Mouse (Mus musculus) forebrain, embryonic 14.5 days (tissue): ENCODE measurements around the gene Cabp2. TPM values are rescaled to one million over a fixed set of nuclear protein-coding genes. Genes with fewer than 3 reads are reported as not detected.
"Not testable (repeated sequence)": the region's sequence is repeated elsewhere in the genome, so short reads cannot be mapped to it uniquely, and the experiment has no call there.

Experiments used
- ATAC-seq: fragments of 200-750 bp; cut with Nextera tagmentation; 2 replicates; pipeline ENCODE4 v1.8.0; 2017; ENCODE audit warnings: mild to moderate bottlenecking, moderate library complexity
- DNase-seq: peaks from one replicate; pipeline ENCODE4 v3.0.0-alpha.2; 2015; ENCODE audit warnings: low spot score
- H3K27ac ChIP-seq: fragments of 300-500 bp; sonication (generic); 2 replicates; pipeline ENCODE4 v1.5.1; 2014; ENCODE audit warnings: low read depth, mild to moderate bottlenecking, control low read depth, low read length, moderate library complexity
- H3K27me3 ChIP-seq: fragments of 300-500 bp; sonication (generic); replicated peaks from 2 replicates; pipeline ENCODE4 v1.6.1; 2014; ENCODE audit warnings: low read length, control low read depth, mixed read lengths; ENCODE audit not compliant: control insufficient read depth, insufficient read depth
- H3K36me3 ChIP-seq: fragments of 300-500 bp; sonication (generic); 2 replicates; pipeline ENCODE4 v1.6.1; 2014; ENCODE audit warnings: low read length, control low read depth; ENCODE audit not compliant: control insufficient read depth, insufficient read depth
- H3K4me1 ChIP-seq: fragments of 300-500 bp; sonication (generic); 2 replicates; pipeline ENCODE4 v1.6.1; 2014; ENCODE audit warnings: antibody characterized with exemption, low read length, control low read depth; ENCODE audit not compliant: control insufficient read depth, insufficient read depth
- H3K4me2 ChIP-seq: fragments of 300-500 bp; sonication (generic); 2 replicates; pipeline ENCODE4 v1.6.1; 2014; ENCODE audit warnings: mild to moderate bottlenecking, control low read depth, low read length
- H3K4me3 ChIP-seq: fragments of 300-500 bp; sonication (generic); 2 replicates; pipeline ENCODE4 v1.5.1; 2014; ENCODE audit warnings: low read depth, low read length, control low read depth
- H3K9ac ChIP-seq: fragments of 300-500 bp; sonication (generic); 2 replicates; pipeline ENCODE4 v1.6.1; 2014; ENCODE audit warnings: mild to moderate bottlenecking, low read length, control low read depth, moderate library complexity
- H3K9me3 ChIP-seq: fragments of 300-500 bp; sonication (generic); replicated peaks from 2 replicates; pipeline ENCODE4 v1.6.1; 2016; ENCODE audit warnings: low read length, control low read depth, mixed read lengths; ENCODE audit not compliant: control insufficient read depth
- WGBS: fragments of 180-500 bp; shearing (Covaris S2); extraction: QIAGEN DNeasy Blood & Tissue Kit; methylation state at CpG from one replicate; pipeline ENCODE4 v1.1.7; 2014; 5-methylcytosine and 5-hydroxymethylcytosine counted together
- polyA plus RNA-seq: library from polyadenylated mRNA; unstranded; fragments of >200 nt; fragmentation: Nextera tagmentation; extraction: Ambion mirVana; gene quantifications from 2 replicates; pipeline ENCODE4 v1.2.1, GENCODE M21; 2014

Cabp2 gene
- polyA plus RNA-seq, 1 experiment from 2014 or later = not detected

GRCm38 (mm10) chr19:4134354-4134753 lies 53.0 kb downstream of the Cabp2 start:
- H3K4me1 ChIP-seq = no peaks in the 10 kb centered on the region
- DNase-seq (no peak), ATAC-seq (no peak)
- no peaks in the 10 kb centered on the region for H3K9me3 ChIP-seq
- no peaks in the 10 kb centered on the region for H3K27me3 ChIP-seq
- H3K4me3 ChIP-seq = no peak overlapping the region
- WGBS = 87% methylated on average over 4 of the region's 4 CpGs
- H3K9ac ChIP-seq = no peak overlapping the region
- H3K4me2 ChIP-seq = no peak overlapping the region
- peaks cover 32% of the 10 kb centered on the region for H3K36me3 ChIP-seq
- H3K27ac ChIP-seq = no peak overlapping the region

GRCm38 (mm10) chr19:4135229-4135962 lies 54.0 kb downstream of the Cabp2 start:
- not testable (repeated sequence) for H3K9ac ChIP-seq, H3K4me3 ChIP-seq, H3K4me1 ChIP-seq, H3K9me3 ChIP-seq, ATAC-seq, H3K27ac ChIP-seq, DNase-seq, H3K27me3 ChIP-seq, H3K4me2 ChIP-seq
- WGBS = 82% methylated on average over 6 of the region's 6 CpGs
- peaks cover 23% of the 10 kb centered on the region for H3K36me3 ChIP-seq

DNA sequence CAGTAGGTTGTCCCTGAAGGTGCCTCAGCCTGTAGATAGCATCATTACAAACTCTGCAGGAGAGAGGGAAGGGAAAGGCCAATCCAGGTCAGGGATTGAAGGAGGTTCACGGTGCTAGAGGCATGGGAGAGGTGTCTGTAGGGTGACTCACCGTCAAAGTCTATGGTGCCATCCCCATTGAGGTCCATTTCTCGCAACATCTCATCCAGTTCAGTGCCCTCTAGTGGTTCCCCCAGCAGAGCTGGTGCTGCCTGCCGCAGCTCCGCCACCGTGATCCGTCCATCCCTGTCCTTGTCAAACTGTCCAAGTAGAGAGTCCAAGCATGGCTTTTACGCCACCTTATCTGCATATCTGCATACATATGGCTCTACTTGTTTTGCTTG lies 54.6 kb downstream of the Cabp2 start:
- H3K4me2 ChIP-seq, H3K27ac ChIP-seq, H3K9me3 ChIP-seq, DNase-seq, ATAC-seq, H3K9ac ChIP-seq, H3K27me3 ChIP-seq, H3K4me3 ChIP-seq, H3K4me1 ChIP-seq: not testable (repeated sequence)
- H3K36me3 ChIP-seq = peaks cover 23% of the 10 kb centered on the region
- WGBS = 20% methylated on average over 8 of the region's 8 CpGs

DNA sequence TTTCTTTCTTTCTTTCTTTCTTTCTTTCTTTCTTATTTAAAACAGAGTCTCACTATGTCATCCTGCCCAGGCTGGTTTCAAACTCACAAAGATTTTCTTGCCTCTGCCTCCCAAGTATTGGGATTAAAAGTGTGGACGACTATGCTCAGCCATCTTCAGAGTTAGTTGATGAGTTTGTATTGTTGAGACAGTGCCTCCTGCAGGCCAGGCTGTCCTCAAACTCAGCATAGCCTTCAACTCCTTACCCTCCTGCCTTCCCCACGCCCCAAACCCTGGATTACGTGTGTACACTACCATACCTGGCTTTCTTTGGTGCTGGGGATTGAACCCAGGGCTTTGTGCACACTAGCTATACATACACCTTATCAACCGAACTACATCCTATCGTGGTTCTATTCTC lies 55.1 kb downstream of the Cabp2 start:
- Histone ChIP-seq H3K4me1 (no peaks in the 10 kb centered on the region), H3K4me3 (no peak overlapping the region), H3K27ac (no peak overlapping the region), H3K4me2 (no peak overlapping the region), H3K9me3 (no peaks in the 10 kb centered on the region), H3K27me3 (no peaks in the 10 kb centered on the region), H3K9ac (no peak overlapping the region), H3K36me3 (peaks cover 20% of the 10 kb centered on the region)
- DNase-seq (no peak), ATAC-seq (no peak)
- WGBS = 79% methylated on average over 5 of the region's 5 CpGs

Other genes starting within 250 kb of the Cabp2 start
- 32.0 and 49.5 TPM in 2 replicates for gene Chka, start 229.8 kb upstream of the Cabp2 start, polyA plus RNA-seq
- gene Tcirg1, start 174.4 kb upstream of the Cabp2 start, polyA plus RNA-seq = 5.8 and 9.1 TPM in 2 replicates
- 243 and 301 TPM in 2 replicates for gene Ndufs8, start 168.8 kb upstream of the Cabp2 start, polyA plus RNA-seq
- 1.9 and 2.0 TPM in 2 replicates for gene Aldh3b1, start 151.8 kb upstream of the Cabp2 start, polyA plus RNA-seq
- gene Unc93b1, start 146.4 kb upstream of the Cabp2 start, polyA plus RNA-seq = 7.5 and 9.4 TPM in 2 replicates
- gene Aldh3b3, start 122.9 kb upstream of the Cabp2 start, polyA plus RNA-seq = not detected in 2 replicates
- gene Aldh3b2, start 109.2 kb upstream of the Cabp2 start, polyA plus RNA-seq = 0.36 and 0.42 TPM in 2 replicates
- gene Acy3, start 95.0 kb upstream of the Cabp2 start, polyA plus RNA-seq = 1.8 and 2.3 TPM in 2 replicates
- gene Tbx10, start 88.8 kb upstream of the Cabp2 start, polyA plus RNA-seq = not detected in 2 replicates
- 35.6 and 41.1 TPM in 2 replicates for gene Nudt8, start 81.0 kb upstream of the Cabp2 start, polyA plus RNA-seq
- gene Gm49405, start 81.0 kb upstream of the Cabp2 start, polyA plus RNA-seq = 2.2 and 3.8 TPM in 2 replicates
- 3.2 and 5.4 TPM in 2 replicates for gene Doc2g, start 78.3 kb upstream of the Cabp2 start, polyA plus RNA-seq
- gene Ndufv1, start 68.8 kb upstream of the Cabp2 start, polyA plus RNA-seq = 238 and 254 TPM in 2 replicates
- gene Gstp1, start 43.6 kb upstream of the Cabp2 start, polyA plus RNA-seq = 369 and 398 TPM in 2 replicates
- 1.2 and 4.2 TPM in 2 replicates for gene Gstp2, start 35.6 kb upstream of the Cabp2 start, polyA plus RNA-seq
- not detected in 2 replicates for gene Gstp3, start 22.0 kb upstream of the Cabp2 start, polyA plus RNA-seq
- 88.6 and 91.7 TPM in 2 replicates for gene Cdk2ap2, start 15.6 kb downstream of the Cabp2 start, polyA plus RNA-seq
- gene Pitpnm1, start 18.4 kb downstream of the Cabp2 start, polyA plus RNA-seq = 29.1 and 40.8 TPM in 2 replicates
- 85.2 and 94.4 TPM in 2 replicates for gene Aip, start 44.3 kb downstream of the Cabp2 start, polyA plus RNA-seq
- not detected in 2 replicates for gene Gpr152, start 58.2 kb downstream of the Cabp2 start, polyA plus RNA-seq
- 0.08 and 0.12 TPM in 2 replicates for gene Cabp4, start 62.5 kb downstream of the Cabp2 start, polyA plus RNA-seq
- gene Coro1b, start 67.0 kb downstream of the Cabp2 start, polyA plus RNA-seq = 134 and 154 TPM in 2 replicates
- 0.24 TPM in 1 of 2 replicates, not detected in the other for gene Ptprcap, start 72.0 kb downstream of the Cabp2 start, polyA plus RNA-seq
- 32.3 and 35.5 TPM in 2 replicates for gene Rps6kb2, start 81.8 kb downstream of the Cabp2 start, polyA plus RNA-seq
- gene Carns1, start 93.9 kb downstream of the Cabp2 start, polyA plus RNA-seq = 3.9 and 4.2 TPM in 2 replicates
- gene Tbc1d10c, start 109.7 kb downstream of the Cabp2 start, polyA plus RNA-seq = 0.52 and 0.80 TPM in 2 replicates
- gene Ppp1ca, start 110.5 kb downstream of the Cabp2 start, polyA plus RNA-seq = 608 and 689 TPM in 2 replicates
- gene Rad9a, start 120.1 kb downstream of the Cabp2 start, polyA plus RNA-seq = 25.5 and 25.7 TPM in 2 replicates
- 0.61 and 0.85 TPM in 2 replicates for gene Clcf1, start 132.7 kb downstream of the Cabp2 start, polyA plus RNA-seq
- not detected in 2 replicates for gene AC109138.7, start 132.8 kb downstream of the Cabp2 start, polyA plus RNA-seq
- gene Pold4, start 150.3 kb downstream of the Cabp2 start, polyA plus RNA-seq = 17.6 and 19.0 TPM in 2 replicates
- gene Ssh3, start 187.6 kb downstream of the Cabp2 start, polyA plus RNA-seq = 4.0 and 4.3 TPM in 2 replicates
- 16.3 and 23.9 TPM in 2 replicates for gene Ankrd13d, start 201.6 kb downstream of the Cabp2 start, polyA plus RNA-seq
- 17.1 and 21.0 TPM in 2 replicates for gene Grk2, start 224.6 kb downstream of the Cabp2 start, polyA plus RNA-seq